Mouse (Mus musculus): ENCODE results near the gene Gm3476. TPM values are rescaled to one million over a fixed set of nuclear protein-coding genes. Genes with fewer than 3 reads are reported as not detected.

Gm3476 gene
- not detected in 2 replicates for polyA plus RNA-seq (2021; fragmentation: Nextera tagmentation)
- long read RNA-seq, experiment 1: 0 reads
- long read RNA-seq, experiment 2: 0 reads

DNA sequence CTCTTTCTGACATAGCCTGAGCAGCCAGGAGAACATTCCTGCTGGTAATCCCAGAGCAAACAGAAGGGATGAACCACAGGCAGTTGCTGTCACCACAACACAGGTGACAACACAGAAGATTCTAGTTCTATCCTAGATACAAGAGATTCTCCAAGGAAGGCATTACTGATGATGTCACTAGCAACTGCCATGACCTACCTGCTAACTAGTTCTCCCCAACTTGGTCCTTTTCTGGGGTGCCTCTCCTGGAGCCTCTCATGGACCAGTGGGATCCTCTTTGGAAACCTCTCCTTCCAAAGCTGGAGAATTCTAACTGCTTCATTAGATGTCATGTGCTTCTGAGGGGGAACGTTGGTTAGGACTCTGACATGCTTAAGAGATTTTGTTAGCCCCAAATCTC is at the start of gene Gm3476:
TSS of gene Gm3476 (minus strand) at position 101 of the 400 bp plus-strand sequence.

DNA sequence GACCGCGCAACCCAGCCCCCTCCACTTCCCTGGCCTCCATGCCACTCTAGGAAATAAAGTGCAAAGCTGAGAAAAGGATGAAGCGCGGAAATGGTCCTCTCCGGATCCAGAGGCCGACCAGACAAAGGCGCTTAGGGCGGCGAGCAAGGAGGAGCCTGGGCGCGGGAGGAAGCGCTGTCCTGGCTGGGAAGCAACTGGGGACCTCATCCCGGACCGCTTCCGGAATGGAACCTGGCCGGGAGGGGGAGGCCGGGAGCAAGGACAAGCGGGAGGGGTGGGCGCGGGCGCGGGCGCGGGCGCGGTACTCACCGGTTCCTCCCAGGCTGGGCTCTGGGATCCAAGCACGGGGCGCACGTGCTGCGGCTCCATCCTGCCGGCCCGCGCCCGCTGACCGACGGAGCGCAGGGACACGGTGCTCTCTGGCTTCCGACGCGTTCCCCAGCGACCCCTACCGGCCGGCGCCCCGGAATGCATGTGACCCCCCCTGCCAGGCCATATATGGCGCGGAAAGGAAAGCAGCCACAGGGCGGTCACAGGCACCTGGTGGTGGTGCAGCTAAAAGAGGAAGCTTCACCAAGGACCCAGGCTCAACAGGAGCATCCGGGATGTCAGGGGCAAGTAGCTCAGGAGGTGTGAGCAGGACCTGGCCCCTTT is 17.2 kb downstream of the Gm3476 start, which contains the start of gene Gm3468:
TSS of gene Gm3468 (minus strand) at position 394 of the 654 bp plus-strand sequence.

DNA sequence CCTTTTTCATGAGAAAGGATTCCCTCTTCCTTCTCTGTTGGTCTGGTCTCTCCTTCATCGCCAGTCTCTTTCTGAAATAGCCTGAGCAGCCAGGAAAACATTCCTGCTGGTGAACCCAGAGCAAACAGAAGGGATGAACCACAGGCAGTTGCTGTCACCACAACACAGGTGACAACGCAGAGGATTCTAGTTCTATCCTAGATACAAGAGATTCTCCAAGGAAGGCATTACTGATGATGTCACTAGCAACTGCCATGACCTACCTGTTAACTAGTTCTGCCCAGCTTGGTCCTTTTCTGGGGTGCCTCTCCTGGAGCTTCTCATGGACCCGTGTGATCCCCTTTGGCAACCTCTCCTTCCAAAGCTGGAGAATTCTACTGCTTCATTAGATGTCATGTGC is 31.8 kb downstream of the Gm3476 start, which contains the start of gene Gm8206:
TSS of gene Gm8206 (minus strand) at position 101 of the 400 bp plus-strand sequence.

DNA sequence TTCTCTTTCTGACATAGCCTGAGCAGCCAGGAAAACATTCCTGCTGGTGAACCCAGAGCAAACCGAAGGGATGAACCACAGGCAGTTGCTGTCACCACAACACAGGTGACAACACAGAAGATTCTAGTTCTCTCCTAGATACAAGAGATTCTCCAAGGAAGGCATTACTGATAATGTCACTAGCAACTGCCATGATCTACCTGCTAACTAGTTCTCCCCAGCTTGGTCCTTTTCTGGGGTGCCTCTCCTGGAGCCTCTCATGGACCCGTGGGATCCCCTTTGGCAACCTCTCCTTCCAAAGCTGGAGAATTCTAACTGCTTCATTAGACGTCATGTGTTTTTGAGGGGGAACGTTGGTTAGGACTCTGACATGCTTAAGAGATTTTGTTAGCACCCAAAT is 67.4 kb downstream of the Gm3476 start, which contains the start of gene Gm6337:
TSS of gene Gm6337 (minus strand) at position 101 of the 400 bp plus-strand sequence.

Other genes with a start within 250 kb of the Gm3476 start
- gene Gm8237, start 245.4 kb downstream of the Gm3476 start, polyA plus RNA-seq (2021; fragmentation: Nextera tagmentation): 0.15 and 0.31 TPM in 2 replicates
- gene Gm3248, start 164.1 kb downstream of the Gm3476 start, polyA plus RNA-seq (2021; fragmentation: Nextera tagmentation): 0.33 and 0.58 TPM in 2 replicates
- gene Gm3453, start 146.7 kb downstream of the Gm3476 start, polyA plus RNA-seq (2021; fragmentation: Nextera tagmentation): not detected in 2 replicates
- not detected in 2 replicates for gene Gm6337, start 67.5 kb downstream of the Gm3476 start, polyA plus RNA-seq (2021; fragmentation: Nextera tagmentation)
- not detected in 2 replicates for gene Gm8206, start 31.9 kb downstream of the Gm3476 start, polyA plus RNA-seq (2021; fragmentation: Nextera tagmentation)
- gene Gm3468, start 17.1 kb downstream of the Gm3476 start, polyA plus RNA-seq (2021; fragmentation: Nextera tagmentation): 0.39 and 0.55 TPM in 2 replicates
- gene Gm21560, start 93.5 kb upstream of the Gm3476 start, polyA plus RNA-seq (2021; fragmentation: Nextera tagmentation): not detected in 2 replicates
- 0.48 and 0.84 TPM in 2 replicates for gene Gm3411, start 161.4 kb upstream of the Gm3476 start, polyA plus RNA-seq (2021; fragmentation: Nextera tagmentation)
- not detected in 2 replicates for gene Gm21103, start 179.0 kb upstream of the Gm3476 start, polyA plus RNA-seq (2021; fragmentation: Nextera tagmentation)
- gene Gm3618, start 217.9 kb upstream of the Gm3476 start, polyA plus RNA-seq (2021; fragmentation: Nextera tagmentation): not detected in 2 replicates